Mouse (Mus musculus) heart, adult 18-20 months (tissue): ENCODE data around the gene B4gat1. TPM values are rescaled to one million over a fixed set of nuclear protein-coding genes. Genes with fewer than 3 reads are reported as not detected.

ENCODE experiments used
- DNase-seq, 2 experiments: peaks; one replicate each; pipeline ENCODE4 v3.0.0; 2021 to 2022; ENCODE audit warnings: mixed read lengths in 1 of 2
- total RNA-seq, 2 experiments: library from RNA; stranded (reverse); gene quantifications; 2 replicates each; pipeline ENCODE4 v1.2.3; 2021

Gene B4gat1
- total RNA-seq, 2 experiments from 2014 or later = 46.0 TPM

DNA sequence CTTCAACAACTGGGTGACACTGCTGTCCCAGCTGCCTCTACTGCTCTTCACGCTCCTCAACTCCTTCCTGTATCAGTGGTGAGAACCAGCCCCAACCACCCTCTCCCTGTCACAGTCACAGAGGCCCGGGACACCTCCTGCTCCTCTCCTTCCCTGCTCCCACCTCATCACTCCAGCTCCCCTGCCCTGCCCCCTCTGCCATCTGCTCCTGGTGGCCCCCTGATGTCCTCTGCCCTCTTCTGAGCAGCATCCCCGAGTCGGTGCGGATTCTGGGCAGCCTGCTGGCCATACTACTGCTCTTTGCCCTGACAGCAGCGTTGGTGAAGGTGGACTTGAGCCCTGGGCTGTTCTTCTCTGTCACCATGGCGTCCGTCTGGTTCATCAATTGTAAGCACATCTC lies 12.5 kb upstream of the B4gat1 start:
- no peak for DNase-seq

DNA sequence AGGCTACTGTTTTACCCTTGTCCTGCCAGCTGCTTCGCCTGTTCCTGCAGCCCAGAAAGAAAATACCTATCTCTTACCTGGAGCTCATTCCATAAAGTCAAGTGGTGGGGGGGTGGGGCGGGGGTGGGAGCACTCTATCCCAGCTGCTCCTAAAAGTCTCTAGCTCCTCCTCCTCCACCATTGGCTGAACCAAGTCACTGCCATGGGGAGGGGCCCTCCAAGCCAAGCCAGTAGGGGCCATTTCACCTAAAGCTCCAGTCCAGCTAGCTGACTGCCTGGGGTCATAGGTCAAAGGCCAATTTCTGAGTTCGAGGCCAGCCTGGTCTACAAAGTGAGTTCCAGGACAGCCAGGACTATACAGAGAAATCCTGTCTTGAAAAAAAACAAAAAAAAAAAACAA lies 5.9 kb upstream of the B4gat1 start:
- no peak for DNase-seq

DNA sequence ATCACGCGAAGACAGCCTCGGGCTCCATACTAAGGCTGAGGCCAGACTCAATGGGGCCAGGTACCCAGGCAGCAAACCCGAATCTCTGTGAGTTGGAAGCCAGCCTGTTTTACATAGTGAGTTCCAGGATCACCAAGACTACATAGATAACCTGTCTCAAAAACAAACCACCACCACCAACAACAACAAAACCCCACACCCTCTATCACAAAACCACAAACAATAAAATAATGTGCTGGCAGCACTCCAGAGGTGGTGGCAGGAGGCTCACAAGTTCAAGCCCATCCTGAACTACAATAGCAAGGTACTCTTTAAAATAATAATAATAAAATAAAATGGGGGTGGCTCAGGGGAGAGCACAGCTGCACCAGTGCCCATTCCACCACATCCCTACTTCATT lies 2.0 kb upstream of the B4gat1 start:
- no peak for DNase-seq

DNA sequence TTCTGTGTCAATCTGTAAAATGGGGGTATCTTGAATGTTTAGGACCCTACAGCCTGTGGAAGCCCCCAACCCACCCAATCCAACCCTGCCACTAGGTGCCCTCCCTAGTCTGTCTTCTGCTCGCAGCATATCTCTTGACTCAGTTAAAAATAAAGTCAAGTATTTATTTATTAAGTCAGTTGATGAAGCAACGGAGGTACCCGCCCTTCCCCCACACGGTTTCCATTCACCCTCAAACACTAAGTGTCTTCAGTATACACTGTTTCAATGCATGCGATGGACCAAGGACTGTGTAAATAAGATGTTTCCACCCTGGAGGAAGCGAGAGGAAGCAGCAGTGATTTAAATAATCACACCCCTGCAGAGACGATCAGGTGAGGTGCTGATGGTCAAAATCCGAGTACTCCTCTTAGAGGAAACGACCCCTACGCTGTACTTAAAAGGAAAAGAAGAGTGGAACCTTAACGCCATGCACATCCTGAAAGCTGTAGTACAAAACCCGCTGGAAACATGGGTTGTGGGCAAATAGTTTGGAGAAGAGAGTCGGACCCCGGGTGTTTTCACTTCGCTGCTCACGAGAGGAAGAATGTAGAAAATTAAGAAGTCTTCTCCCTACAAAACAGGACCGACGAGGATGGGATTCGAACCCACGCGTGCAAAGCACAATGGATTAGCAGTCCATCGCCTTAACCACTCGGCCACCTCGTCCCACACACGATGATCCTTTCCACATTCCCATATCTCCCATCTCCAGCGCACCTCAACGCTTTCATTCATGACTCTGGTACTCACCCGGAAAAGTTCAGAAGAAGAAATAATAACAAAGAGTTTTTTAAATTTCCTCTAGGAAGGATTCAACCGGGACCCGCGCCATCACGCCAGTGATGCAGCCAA lies 701 bp upstream of the B4gat1 start:
- peak; percentile 81 to 91 for DNase-seq

DNA sequence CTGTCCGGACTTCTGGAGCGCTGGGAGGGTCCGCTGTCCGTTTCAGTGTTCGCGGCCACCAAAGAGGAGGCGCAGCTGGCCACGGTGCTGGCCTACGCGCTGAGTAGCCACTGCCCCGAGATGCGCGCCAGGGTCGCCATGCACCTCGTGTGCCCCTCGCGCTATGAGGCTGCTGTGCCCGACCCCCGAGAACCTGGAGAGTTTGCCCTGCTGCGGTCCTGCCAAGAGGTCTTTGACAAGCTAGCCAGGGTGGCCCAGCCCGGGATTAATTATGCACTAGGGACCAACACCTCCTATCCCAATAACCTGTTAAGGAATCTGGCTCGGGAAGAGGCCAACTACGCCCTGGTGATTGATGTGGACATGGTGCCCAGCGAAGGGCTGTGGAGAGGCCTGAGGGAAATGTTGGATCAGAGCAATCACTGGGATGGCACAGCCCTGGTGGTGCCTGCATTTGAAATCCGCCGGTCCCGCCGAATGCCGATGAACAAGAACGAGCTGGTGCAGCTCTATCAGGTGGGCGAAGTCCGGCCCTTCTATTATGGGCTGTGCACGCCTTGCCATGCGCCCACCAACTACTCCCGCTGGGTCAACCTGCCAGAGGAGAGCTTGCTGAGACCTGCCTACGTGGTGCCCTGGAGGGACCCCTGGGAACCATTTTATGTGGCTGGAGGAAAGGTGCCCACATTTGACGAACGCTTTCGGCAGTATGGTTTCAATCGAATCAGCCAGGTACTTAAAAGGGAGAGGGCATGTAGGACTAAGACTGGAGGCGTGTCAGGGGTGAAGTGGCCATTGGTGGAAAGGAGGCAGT lies 882 bp downstream of the B4gat1 start:
- no peak for DNase-seq

DNA sequence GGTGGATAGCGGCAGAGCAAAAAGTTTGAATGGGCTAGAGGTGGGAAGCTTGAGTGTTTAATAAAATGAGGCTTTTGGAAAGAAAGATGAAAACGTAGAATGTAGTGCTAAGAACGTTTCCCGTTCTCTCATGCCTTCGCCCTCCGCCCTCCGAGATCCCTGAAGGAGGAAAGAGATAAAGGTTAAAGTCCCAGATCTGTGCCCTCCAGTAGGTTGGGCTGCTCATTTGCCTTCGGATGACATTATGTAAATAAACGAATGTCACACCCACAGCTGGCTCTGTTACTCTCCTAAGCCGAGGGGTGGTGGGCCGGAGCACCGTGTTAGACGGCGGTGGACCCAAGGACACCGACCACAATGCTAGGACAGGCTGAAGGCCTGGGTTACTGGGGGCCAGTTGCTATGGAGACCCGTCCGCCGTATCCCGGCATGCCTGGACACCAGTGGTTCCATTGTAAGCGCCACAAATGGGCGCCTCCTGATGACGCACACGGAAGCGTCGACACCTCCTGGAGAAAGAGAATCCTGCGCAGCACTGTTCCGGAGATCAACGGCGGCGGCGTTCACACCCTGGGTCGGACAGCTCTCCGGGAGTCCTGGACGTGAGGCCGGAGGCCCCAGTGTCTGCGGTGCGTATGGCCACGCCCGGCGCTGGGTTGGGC lies 2.4 kb downstream of the B4gat1 start, which contains the start of gene Brms1:
Gene Brms1 (plus strand): TSS at position 493 of the 662 bp plus-strand sequence.
- peak; percentile 94 to 95 for DNase-seq

DNA sequence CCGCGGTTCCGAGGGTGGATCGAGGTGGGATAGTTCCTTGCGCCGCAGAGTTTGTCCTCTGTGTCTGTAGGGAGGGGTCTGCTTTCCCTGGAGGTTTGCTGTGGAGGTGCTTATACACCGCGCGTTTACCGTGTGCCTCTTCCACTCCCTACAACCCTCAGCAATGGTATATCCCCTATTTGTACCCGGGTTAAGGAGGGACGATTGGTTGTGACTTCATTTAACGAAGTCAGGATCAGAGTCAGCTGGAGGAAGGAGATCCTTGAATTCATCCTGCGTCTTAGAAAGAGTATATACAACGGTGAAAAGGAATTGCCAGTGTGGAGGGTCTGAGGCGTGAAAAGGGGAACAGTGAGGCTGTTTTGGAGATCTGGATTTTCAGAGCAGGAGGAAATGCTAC lies 3.0 kb downstream of the B4gat1 start:
- no peak for DNase-seq

DNA sequence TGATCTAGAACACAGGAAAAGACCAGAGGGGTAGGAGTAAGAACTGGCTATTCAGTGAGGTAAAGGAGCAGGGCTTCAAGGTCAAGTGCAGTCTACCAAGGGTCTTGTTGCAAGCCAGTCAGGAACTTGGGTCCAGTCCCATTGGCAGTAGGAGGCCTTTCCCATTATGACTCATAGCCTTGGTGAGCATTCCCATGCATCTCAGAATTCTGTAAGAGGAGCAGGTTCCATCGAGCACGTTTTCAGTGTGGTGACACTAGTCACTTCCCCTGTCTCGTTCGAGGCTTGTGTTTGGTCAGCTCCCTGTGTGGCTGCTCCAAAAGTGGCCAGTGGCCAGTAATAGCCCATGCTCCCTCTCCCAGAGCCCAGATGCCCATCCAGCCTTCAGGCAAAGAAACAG lies 6.9 kb downstream of the B4gat1 start:
- no peak for DNase-seq

DNA sequence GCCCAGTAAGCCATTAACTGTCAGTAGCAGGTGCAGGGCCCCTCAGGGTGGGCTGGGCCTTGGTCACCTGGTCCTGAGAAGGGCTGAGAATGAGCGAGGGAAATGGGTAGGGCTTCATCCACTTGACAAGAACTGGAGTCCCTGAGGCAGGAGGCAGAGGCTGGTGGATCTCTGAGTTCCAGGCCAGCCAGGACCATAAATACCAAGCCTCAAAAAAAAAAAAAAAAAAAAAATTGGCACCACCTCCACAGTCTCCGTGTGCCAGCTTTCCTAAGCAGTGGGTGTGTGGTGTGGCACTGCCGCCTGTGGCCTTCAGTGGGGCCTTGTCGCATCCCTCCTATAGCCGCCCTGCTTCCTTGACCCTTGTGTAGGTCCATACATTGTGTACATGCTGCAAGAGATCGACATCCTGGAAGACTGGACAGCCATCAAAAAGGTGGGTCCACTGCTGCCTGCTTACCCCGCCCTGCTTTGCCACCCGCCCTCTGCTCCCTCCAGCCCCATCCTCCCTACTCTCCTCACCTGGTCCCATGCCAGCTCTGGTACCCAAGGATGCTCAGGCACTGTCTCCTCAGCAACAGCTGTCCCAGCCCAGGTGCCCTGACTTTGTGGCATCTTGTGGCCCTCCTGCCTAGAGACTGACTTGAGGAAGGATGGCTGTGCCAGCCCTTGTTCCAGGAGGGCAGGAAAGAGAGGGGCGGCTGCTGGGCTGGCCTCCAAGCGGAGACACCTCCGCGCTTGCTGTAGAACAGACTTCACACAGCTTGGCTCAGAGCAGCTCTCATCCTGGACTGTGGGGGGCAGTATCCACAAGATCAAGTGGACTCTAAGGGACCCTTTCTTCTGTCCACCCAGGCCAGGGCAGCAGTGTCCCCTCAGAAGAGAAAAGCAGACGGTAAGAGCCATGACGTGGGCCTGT lies 9.8 kb downstream of the B4gat1 start:
- DNase-seq = no peak

DNA sequence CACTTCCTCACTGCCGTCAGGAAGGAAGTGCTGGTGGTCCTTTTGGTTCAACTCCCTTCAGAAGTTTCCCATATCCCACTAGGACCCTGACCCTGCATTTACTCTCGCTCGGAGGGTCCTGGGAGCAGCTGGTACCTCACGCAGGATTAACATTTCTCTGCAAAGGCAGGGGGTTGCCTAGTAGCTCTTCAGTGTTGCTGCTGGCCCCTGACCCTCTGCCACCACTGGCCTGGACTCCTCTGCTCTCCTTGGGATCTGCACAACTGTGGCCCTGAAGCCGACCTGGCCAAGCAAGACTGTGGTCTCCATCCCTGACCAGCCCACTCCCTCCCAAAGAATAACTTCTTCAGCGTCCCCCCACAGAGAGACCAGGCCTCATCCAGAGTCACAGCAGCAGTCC lies 10.7 kb downstream of the B4gat1 start:
- DNase-seq = no peak

DNA sequence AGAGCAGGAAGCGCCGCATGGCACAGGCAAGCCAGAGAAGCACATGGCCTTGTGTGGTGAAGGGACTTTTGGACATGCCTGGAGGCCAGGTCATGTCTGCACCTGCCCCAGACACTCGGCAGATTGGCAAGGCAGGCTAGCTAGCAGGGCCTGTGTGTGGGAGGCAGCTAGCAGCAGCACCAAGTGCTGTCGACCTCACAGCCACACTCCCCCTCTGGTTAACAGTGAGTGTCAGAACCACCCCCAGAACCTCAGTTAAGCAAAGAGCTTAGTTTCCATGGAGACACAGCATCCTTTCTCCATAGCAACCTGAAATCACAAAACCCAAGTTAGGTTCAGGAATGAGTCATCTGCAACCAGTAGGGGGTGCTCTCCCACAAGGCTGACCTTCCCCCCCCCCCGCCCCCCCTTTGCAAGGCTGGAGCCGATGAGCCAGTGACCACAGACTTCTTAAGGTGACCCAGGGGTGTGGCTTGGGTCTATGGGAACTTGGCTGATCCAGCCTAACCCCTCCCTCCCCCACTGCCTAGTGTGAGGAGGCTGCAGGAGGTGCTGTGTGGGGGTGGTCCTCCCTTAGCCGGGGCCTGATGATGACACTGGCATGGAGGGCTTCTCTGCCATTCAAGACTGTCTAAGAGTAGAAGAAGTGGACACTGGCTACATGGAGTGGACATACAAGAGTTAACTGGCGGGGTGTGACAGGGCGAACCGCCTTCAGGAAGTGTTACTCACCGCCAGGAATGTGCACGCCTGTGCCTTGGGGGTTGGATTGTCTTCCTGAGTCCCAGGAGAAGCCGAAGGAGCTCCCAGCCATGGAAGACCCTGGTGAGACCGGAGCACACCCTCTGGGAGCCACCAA lies 11.7 kb downstream of the B4gat1 start, which contains the start of gene Rin1:
Gene Rin1 (plus strand): TSS at position 435 of the 859 bp plus-strand sequence.
- peak; percentile 73 to 82 for DNase-seq

DNA sequence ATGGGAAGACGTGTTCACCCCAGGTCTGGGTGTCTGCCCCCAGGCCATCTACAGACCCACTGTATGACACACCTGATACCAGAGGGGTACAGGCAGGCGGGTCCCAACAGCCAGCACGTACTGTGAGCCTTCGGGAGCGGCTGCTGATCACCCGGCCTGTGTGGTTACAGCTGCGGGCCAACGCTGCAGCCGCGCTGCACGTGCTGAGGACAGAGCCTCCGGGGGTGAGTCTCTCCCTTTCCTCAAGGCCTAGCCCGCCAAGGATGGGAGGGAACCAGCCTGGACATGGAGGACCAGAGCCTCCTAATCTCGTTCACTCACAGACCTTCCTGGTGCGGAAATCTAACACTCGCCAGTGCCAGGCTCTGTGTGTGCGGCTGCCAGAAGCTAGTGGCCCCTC lies 12.4 kb downstream of the B4gat1 start:
- no peak for DNase-seq

DNA sequence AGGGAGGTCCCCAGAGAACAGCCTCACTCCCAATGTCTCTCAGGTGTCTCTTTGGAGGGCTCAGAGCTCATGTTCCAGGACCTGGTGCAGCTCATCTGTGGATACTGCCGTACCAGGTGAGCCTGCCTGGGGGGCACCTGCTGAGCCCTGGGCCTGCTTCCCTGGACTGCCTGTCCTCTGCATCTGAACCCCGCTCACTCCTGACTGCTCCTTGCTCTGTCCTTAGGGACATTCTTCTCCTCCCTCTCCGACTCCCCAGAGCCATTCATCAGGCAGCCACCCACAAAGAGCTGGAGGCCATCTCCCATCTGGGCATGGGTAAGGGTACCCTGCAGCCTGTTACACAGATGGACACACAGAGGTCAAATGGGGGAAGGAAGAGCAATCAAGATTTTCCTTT lies 12.9 kb downstream of the B4gat1 start:
- DNase-seq = no peak

DNA sequence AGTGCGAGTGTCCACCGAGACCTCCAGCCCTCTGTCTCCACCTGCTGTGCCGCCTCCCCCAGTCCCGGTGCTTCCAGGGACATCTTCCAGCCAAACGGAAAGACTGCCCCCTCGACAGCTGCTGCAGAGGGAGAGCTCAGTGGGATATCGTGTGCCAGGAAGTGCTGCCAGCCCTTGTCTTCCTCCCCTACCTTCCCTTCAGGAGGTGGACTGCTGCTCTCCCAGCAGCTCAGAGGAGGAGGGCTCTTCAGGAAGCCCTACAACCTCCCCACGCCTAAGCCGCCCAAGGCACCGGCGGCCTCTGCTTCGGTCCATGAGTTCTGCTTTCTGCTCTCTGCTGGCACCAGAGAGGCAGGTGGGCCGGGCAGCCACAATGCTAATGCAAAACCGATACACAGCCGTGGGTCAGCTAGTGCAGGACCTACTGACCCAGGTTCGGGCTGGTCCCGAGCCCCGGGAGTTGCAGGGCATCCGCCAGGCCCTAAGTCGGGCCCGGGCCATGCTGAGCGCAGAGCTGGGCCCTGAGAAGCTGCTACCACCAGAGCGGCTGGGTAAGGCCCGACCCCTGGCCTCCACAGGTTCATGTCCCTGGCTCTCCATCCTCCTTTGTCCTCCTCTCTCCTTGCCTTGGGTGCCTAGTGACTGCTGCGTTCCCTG lies 13.7 kb downstream of the B4gat1 start:
- DNase-seq = no peak

DNA sequence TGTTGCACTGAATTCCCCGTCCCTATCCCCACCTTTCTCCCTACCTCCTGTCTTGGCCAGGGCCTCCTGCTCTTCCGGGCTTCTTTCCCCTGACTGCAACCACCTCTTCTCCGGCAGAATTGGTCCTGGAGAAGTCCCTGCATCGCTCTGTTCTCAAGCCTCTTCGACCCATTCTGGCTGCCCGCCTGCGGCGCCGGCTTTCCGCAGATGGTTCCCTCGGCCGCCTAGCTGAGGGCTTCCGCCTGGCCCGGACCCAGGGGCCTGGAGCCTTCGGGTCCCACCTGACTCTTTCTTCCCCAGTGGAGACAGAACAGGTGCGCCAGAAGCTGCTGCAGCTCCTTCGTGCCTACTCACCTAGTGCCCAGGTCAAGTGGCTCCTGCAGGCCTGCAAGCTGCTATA lies 14.2 kb downstream of the B4gat1 start:
- no peak for DNase-seq

DNA sequence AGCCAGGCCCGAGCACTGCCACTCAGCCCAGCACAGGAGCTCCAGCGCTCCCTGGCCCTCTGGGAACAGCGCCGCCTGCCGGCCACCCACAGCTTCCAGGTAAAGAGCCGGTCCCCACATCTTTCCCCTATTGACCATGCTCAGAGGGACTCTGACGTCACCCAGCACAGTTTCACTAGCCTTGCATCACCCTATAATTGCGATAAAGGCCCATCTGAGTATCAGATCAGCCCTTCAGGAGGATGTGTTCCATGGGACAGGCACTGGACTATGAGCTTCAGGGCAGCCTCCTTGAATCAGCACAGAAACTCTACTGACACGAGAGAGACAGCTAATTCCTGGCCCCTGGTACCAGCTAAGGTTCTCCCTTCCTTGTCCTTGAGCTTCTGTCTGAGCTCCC lies 15.3 kb downstream of the B4gat1 start:
- DNase-seq = no peak

DNA sequence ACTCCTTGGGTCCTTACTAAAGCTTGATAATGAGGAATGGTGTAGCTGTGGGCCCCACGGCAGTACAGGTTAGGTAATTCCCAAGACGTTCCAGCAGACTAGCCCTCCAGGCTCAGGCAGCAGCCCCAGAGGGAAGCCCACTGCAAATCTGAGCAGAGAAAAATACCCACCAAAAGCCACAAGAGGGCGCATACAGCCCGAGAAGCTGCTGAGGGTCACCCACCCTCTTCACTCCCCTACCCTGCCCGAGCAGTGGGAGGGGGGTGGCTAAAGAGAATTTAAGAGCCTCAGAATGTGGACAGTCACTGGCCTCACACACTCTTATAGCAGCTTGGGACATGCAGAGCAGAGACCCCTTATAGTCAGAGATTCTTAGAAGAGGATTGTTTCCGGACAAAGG lies 17.6 kb downstream of the B4gat1 start:
- peak in 1 of 2 experiments; percentile 62 for DNase-seq

DNA sequence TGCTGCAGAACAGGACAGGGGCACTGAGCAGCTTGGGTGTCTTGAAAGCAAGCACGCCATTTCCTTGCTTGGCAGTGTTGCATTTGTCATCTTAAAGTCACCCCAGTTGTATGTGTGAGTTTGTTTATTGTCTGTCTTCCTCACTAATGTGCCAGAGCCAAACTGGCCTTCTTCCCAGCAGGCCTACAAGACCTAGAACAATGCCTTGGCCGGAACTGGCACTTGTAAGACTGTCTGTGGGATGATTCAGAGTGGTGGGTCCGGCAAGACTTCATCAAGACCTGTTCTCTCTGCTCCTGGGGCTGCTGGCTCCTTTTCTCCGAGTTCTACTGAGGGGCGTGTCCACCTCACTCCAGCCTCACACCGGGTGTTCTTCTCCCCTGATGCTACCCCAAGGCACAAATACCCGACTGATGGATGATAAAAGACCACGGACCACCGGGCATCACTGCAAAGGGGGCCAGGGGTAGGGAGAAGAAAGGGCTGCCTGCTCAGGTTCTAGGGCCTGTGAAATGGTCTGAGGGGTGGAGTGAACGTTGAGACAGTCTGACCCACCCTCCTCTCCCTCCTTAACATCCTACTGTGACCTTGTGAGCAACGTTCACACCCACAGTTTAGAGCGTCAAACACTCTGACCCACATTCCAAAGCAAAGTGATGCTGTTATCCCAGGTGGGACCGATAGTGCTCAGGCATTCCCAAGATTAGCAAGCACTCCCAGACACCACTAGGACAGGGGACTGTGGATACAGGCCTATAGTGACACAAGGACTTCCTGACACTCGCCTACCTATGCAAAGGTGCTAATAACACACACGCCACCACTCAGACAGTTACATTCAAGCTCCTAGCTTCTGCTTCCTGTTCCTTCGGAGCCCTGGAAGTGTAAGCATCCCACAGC lies 19.5 kb downstream of the B4gat1 start:
- DNase-seq = no peak
